In genomic region chr7:19477084-19477483, GRCm38 (mm10) we compare ENCODE assay signal across 1 mouse cellular context.
TF ChIP-seq lines count a peak whose summit lies in the region.

No protein-coding gene starts in this region.

TF ChIP-seq in MEL, 35 proteins besides CTCF, POLR2A, EP300 and RAD21:
- TF ChIP-seq TBP (IDR thresholded peaks at IDR 0.05; ENCODE audit: low read depth, low read length) (no peak), ZKSCAN1 (IDR thresholded peaks at IDR 0.05; ENCODE audit: low read depth, low read length) (no peak), MAFK (IDR thresholded peaks at IDR 0.05; ENCODE audit: borderline replicate concordance, low read depth, low read length) (no peak), MYB (IDR thresholded peaks at IDR 0.05; ENCODE audit: low read depth, low read length) (no peak), ZNF384 (IDR thresholded peaks at IDR 0.05; ENCODE audit: low read depth, low read length) (no peak), GABPA (IDR thresholded peaks at IDR 0.05; ENCODE audit: low read depth, low read length) (no peak), TAL1 (IDR thresholded peaks at IDR 0.05; ENCODE audit: low read length) (no peak), MAZ (IDR thresholded peaks at IDR 0.05; ENCODE audit: low read depth, low read length) (no peak), USF2 (IDR thresholded peaks at IDR 0.05; ENCODE audit: borderline replicate concordance in 1 of 2, insufficient read depth in 1 of 2, low read depth in 1 of 2, low read length in 2 of 2) (no peak), MAX (IDR thresholded peaks at IDR 0.05; ENCODE audit: low read length) (no peak), BHLHE40 (IDR thresholded peaks at IDR 0.05; ENCODE audit: borderline replicate concordance, low read depth, low read length) (no peak), POLR2AphosphoS5 (IDR thresholded peaks at IDR 0.05; ENCODE audit: borderline replicate concordance, low read depth, low read length) (no peak), TCF12 (IDR thresholded peaks at IDR 0.05; ENCODE audit: low read depth, low read length) (no peak), POLR2AphosphoS2 (IDR thresholded peaks at IDR 0.05; ENCODE audit: low read length) (no peak)
TF ChIP-seq in MEL: peak in this region for 0.
